Mouse (Mus musculus) yolk sac, embryonic 10.5 days (tissue): ENCODE measurements around the gene Rps10.
"Not testable (repeated sequence)": the region's sequence is repeated elsewhere in the genome, so short reads cannot be mapped to it uniquely, and the experiment has no call there.

Experiments
- DNase-seq: peaks from one replicate; pipeline ENCODE4 v3.0.0-alpha.2; 2017; ENCODE audit warnings: low spot score

The Rps10 gene

GRCm38 (mm10) chr17:27643756-27644155 is 7.3 kb upstream of the Rps10 start:
- no peak for DNase-seq

GRCm38 (mm10) chr17:27643101-27643500 is 6.6 kb upstream of the Rps10 start:
- no peak for DNase-seq

GRCm38 (mm10) chr17:27642491-27643062 is 6.1 kb upstream of the Rps10 start:
- DNase-seq = no peak

- not testable (repeated sequence) for DNase-seq
These were observed 3.4 kb upstream of the Rps10 start for GRCm38 (mm10) chr17:27639851-27640250.

- DNase-seq = no peak
These were observed 2.5 kb upstream of the Rps10 start for GRCm38 (mm10) chr17:27638921-27639332.

- DNase-seq = no peak
These were observed 864 bp upstream of the Rps10 start for GRCm38 (mm10) chr17:27637333-27637732.

- not testable (repeated sequence) for DNase-seq
These were observed 930 bp downstream of the Rps10 start for GRCm38 (mm10) chr17:27635575-27635903.

- DNase-seq = peak; percentile 95
These were observed 1.4 kb downstream of the Rps10 start, which contains the start of gene RPS10-NUDT3 for GRCm38 (mm10) chr17:27634871-27635574. RPS10-NUDT3 (minus strand) TSS chr17:27635222.

GRCm38 (mm10) chr17:27629249-27630020 is 7.0 kb downstream of the Rps10 start:
- DNase-seq = peak; percentile 68

GRCm38 (mm10) chr17:27628376-27628775 is 8.1 kb downstream of the Rps10 start:
- DNase-seq = no peak

- DNase-seq = no peak
These were observed 9.0 kb downstream of the Rps10 start for GRCm38 (mm10) chr17:27627451-27627850.

GRCm38 (mm10) chr17:27626681-27627080 is 9.8 kb downstream of the Rps10 start:
- DNase-seq = no peak

GRCm38 (mm10) chr17:27625455-27626251 is 10.8 kb downstream of the Rps10 start:
- DNase-seq = peak; percentile 77

GRCm38 (mm10) chr17:27623360-27624326 is 12.8 kb downstream of the Rps10 start, which contains the start of gene Nudt3:
Nudt3 (minus strand) TSS chr17:27623495.
- peak; percentile 88 for DNase-seq

GRCm38 (mm10) chr17:27622611-27623359 is 13.7 kb downstream of the Rps10 start:
- peak; percentile 69 for DNase-seq

- DNase-seq = no peak
These were observed 14.6 kb downstream of the Rps10 start for GRCm38 (mm10) chr17:27621705-27622531.

GRCm38 (mm10) chr17:27621161-27621560 is 15.3 kb downstream of the Rps10 start:
- DNase-seq = no peak

- no peak for DNase-seq
These were observed 21.1 kb downstream of the Rps10 start for GRCm38 (mm10) chr17:27615388-27615787.

- DNase-seq = no peak
These were observed 23.5 kb downstream of the Rps10 start for GRCm38 (mm10) chr17:27613016-27613415.
